Mouse (Mus musculus): ENCODE measurements at regions not wholly inside any gene's neighbourhood (a gene's known extent, or its start where the extent isn't known, plus 50 kb on each side); places are given as distances from the start of the nearest gene placed in this dataset.
"Not testable (repeated sequence)": the region's sequence is repeated elsewhere in the genome, so short reads cannot be mapped to it uniquely, and the experiment has no call there.

- ATAC-seq (ENCODE audit: low read depth) = no peak
Observed at GRCm38 (mm10) chr10:69078008-69078407, 73.2 kb upstream of the Rhobtb1 start.

GRCm38 (mm10) chr10:69086184-69086583, 65.0 kb upstream of the Rhobtb1 start:
- Histone ChIP-seq H3K4me1 (replicated peaks; ENCODE audit: control insufficient read depth, insufficient read depth, low read length) (no peaks in the 10 kb centered on the region), H3K4me2 (ENCODE audit: low read depth, low read length) (no peak overlapping the region), H3K27ac (ENCODE audit: low read length) (no peak overlapping the region), H3K36me3 (ENCODE audit: control insufficient read depth, insufficient read depth, low read length) (no peaks in the 10 kb centered on the region), H3K9me3 (ENCODE audit: control insufficient read depth, low read length) (no peaks in the 10 kb centered on the region), H3K9ac (ENCODE audit: low read length) (no peak overlapping the region), H3K4me3 (ENCODE audit: low read length) (no peak overlapping the region), H3K27me3 (ENCODE audit: control insufficient read depth, insufficient read depth, low read depth, low read length) (no peaks in the 10 kb centered on the region)
- 47% methylated on average over 1 of the region's 1 CpGs for WGBS
- no peak for ATAC-seq (ENCODE audit: low read depth)

More at GRCm38 (mm10) chr10:69078008-69078407, 73.2 kb upstream of the Rhobtb1 start:
- no peaks in the 10 kb centered on the region for H3K36me3 ChIP-seq (ENCODE audit: control insufficient read depth, insufficient read depth, low read length)
- no peaks in the 10 kb centered on the region for H3K27me3 ChIP-seq (ENCODE audit: control insufficient read depth, insufficient read depth, low read depth, low read length)
- H3K4me2 ChIP-seq (ENCODE audit: low read depth, low read length) = no peak overlapping the region
- no peak overlapping the region for H3K4me3 ChIP-seq (ENCODE audit: low read length)
- H3K27ac ChIP-seq (ENCODE audit: low read length) = no peak overlapping the region
- 68% methylated on average over 11 of the region's 11 CpGs for WGBS
- H3K4me1 ChIP-seq (replicated peaks; ENCODE audit: control insufficient read depth, insufficient read depth, low read length) = no peaks in the 10 kb centered on the region
- no peaks in the 10 kb centered on the region for H3K9me3 ChIP-seq (ENCODE audit: control insufficient read depth, low read length)
- H3K9ac ChIP-seq (ENCODE audit: low read length) = no peak overlapping the region

DNA sequence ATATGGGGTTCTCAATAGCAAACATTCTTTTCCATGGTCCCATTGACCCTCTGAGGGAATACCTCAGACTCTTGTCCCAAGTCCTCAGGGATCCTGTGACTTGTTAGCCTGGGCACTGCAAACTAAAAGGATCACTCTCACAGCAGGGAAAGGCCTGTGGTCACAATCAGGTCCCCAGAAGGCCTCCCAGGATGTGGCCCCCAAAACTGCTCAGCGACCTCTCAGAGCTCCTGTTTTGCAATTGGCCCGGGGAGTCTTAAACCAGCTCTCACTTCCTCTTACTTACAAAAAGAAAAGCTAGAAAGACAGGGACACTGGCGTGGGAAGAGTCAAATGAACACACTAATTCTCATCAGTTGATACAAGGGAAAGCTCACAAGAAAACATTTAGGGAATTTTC, 59.4 kb upstream of the Rhobtb1 start:
- no peaks in the 10 kb centered on the region for H3K27me3 ChIP-seq (ENCODE audit: control insufficient read depth, insufficient read depth, low read depth, low read length)
- 64% methylated on average over 3 of the region's 3 CpGs for WGBS
- no peak overlapping the region for H3K27ac ChIP-seq (ENCODE audit: low read length)
- no peak overlapping the region for H3K4me2 ChIP-seq (ENCODE audit: low read depth, low read length)
- no peaks in the 10 kb centered on the region for H3K4me1 ChIP-seq (replicated peaks; ENCODE audit: control insufficient read depth, insufficient read depth, low read length)
- no peak overlapping the region for H3K9ac ChIP-seq (ENCODE audit: low read length)
- no peaks in the 10 kb centered on the region for H3K36me3 ChIP-seq (ENCODE audit: control insufficient read depth, insufficient read depth, low read length)
- no peak overlapping the region for H3K4me3 ChIP-seq (ENCODE audit: low read length)
- no peak for ATAC-seq (ENCODE audit: low read depth)
- H3K9me3 ChIP-seq (ENCODE audit: control insufficient read depth, low read length) = no peaks in the 10 kb centered on the region

DNA sequence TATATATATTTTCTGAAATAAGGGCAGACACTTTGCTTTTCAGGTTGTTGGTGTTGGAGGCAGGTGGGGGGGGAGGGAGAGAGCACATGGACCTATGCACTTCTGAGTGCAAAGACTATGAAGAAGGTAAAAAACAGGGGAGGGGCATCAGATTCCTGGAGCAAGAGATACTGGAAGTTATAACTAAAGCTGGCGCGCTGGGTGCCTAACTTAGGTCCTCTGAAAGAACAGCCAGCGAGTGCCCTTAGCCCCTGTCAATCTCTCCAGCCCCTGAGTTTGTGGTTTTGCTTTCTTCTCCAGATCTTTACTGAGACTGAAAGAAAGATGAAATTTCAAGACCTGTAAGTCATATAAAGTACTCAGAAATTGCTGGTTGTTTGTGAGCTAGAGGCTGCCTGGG, 51.2 kb upstream of the Rhobtb1 start:
- no peak for ATAC-seq (ENCODE audit: low read depth)

GRCm38 (mm10) chr10:69100742-69101141, 50.5 kb upstream of the Rhobtb1 start:
- not testable (repeated sequence) for H3K9me3 ChIP-seq (ENCODE audit: control insufficient read depth, low read length); H3K4me3 ChIP-seq (ENCODE audit: low read length); ATAC-seq (ENCODE audit: low read depth); H3K9ac ChIP-seq (ENCODE audit: low read length); H3K27me3 ChIP-seq (ENCODE audit: control insufficient read depth, insufficient read depth, low read depth, low read length); H3K4me2 ChIP-seq (ENCODE audit: low read depth, low read length); H3K27ac ChIP-seq (ENCODE audit: low read length); H3K4me1 ChIP-seq (replicated peaks; ENCODE audit: control insufficient read depth, insufficient read depth, low read length); H3K36me3 ChIP-seq (ENCODE audit: control insufficient read depth, insufficient read depth, low read length)
- WGBS = 43% methylated on average over 16 of the region's 16 CpGs

More for the DNA sequence above, 51.2 kb upstream of the Rhobtb1 start:
- Histone ChIP-seq H3K4me3 (ENCODE audit: low read length) (no peak overlapping the region), H3K4me1 (replicated peaks; ENCODE audit: control insufficient read depth, insufficient read depth, low read length) (peaks cover 8% of the 10 kb centered on the region; the same call in 1 of the 2 replicates), H3K36me3 (ENCODE audit: control insufficient read depth, insufficient read depth, low read length) (no peaks in the 10 kb centered on the region), H3K27me3 (ENCODE audit: control insufficient read depth, insufficient read depth, low read depth, low read length) (no peaks in the 10 kb centered on the region), H3K9me3 (ENCODE audit: control insufficient read depth, low read length) (no peaks in the 10 kb centered on the region), H3K9ac (ENCODE audit: low read length) (no peak overlapping the region), H3K4me2 (ENCODE audit: low read depth, low read length) (no peak overlapping the region), H3K27ac (ENCODE audit: low read length) (no peak overlapping the region)
- WGBS = 90% methylated on average over 3 of the region's 3 CpGs
